Mouse (Mus musculus): Measurements from ENCODE around the gene Gm10447. TPM values are rescaled to one million over a fixed set of nuclear protein-coding genes. Genes with fewer than 3 reads are reported as not detected.
"Not testable (repeated sequence)": the region's sequence is repeated elsewhere in the genome, so short reads cannot be mapped to it uniquely, and the experiment has no call there.

The Gm10447 gene
- polyA plus RNA-seq, 1 experiment = 0.02 TPM

GRCm38 (mm10) chr11:53430300-53430669 lies 26.6 kb downstream of the Gm10447 start:
- peak overlapping the region; percentile 86 for H3K4me3 ChIP-seq
- peaks cover 14% of the 10 kb centered on the region for H3K36me3 ChIP-seq (ENCODE audit: control insufficient read depth, insufficient read depth)
- H3ac ChIP-seq (ENCODE audit: control insufficient read depth, insufficient read length) = peak overlapping the region; percentile 97
- H3K27me3 ChIP-seq (ENCODE audit: control insufficient read depth, insufficient read depth, insufficient read length) = no peaks in the 10 kb centered on the region
- TF ChIP-seq MYOG (IDR thresholded peaks at IDR 0.05; ENCODE audit: control insufficient read depth in 1 of 3, insufficient read depth in 1 of 3, insufficient read length in 2 of 3, low read depth in 2 of 3) = no peak
- peak; percentile 88 for TF ChIP-seq CEBPB (IDR thresholded peaks at IDR 0.05; ENCODE audit: insufficient read depth, poor library complexity, severe bottlenecking)
- peak overlapping the region; percentile 99 for H3K4me2 ChIP-seq (ENCODE audit: low read depth)
- peaks cover 19% of the 10 kb centered on the region for H3K79me2 ChIP-seq (ENCODE audit: control insufficient read depth, insufficient read depth)

- TF ChIP-seq TCF12 (IDR thresholded peaks at IDR 0.05; ENCODE audit: insufficient read depth, poor library complexity, severe bottlenecking) (no peak), POLR2A (IDR thresholded peaks at IDR 0.05; ENCODE audit: insufficient read length, low read depth) (peak; percentile 9)
These were observed 27.7 kb downstream of the Gm10447 start for GRCm38 (mm10) chr11:53429182-53429581.

DNA sequence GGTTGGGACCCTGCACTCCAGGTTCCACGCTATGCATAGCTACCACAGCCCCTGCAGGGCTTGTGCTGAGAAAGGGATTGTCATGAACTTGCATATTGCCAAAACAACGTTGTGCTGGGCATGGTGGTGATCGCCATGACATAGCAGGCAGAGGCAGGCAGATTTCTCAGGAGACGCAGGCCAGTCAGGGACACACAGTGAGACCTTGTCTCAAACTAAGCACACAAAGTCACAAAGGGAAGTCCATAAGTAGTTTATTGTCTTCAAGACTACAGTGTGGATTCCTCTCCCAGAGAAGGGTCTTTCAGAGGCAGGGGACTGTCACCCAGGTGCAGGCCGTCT lies 28.2 kb downstream of the Gm10447 start:
- no peak for TF ChIP-seq POLR2A (IDR thresholded peaks at IDR 0.05; ENCODE audit: insufficient read length, low read depth)
- TF ChIP-seq MYOD1 (IDR thresholded peaks at IDR 0.05; ENCODE audit: control insufficient read depth in 1 of 3, insufficient read length in 2 of 3, low read depth in 2 of 3) = no peak
- TF ChIP-seq TCF3 (IDR thresholded peaks at IDR 0.05; ENCODE audit: insufficient read length, low read depth) = no peak
- TF ChIP-seq TCF12 (IDR thresholded peaks at IDR 0.05; ENCODE audit: insufficient read depth, poor library complexity, severe bottlenecking) = no peak
- no peak for TF ChIP-seq E2F4 (IDR thresholded peaks at IDR 0.05; ENCODE audit: insufficient read depth)
- TF ChIP-seq POLR2AphosphoS2 (IDR thresholded peaks at IDR 0.05; ENCODE audit: insufficient read length, low read depth) = peak; percentile 74
- H3K27me3 ChIP-seq (ENCODE audit: control insufficient read depth, insufficient read depth, insufficient read length) = no peaks in the 10 kb centered on the region
- H3ac ChIP-seq (ENCODE audit: control insufficient read depth, insufficient read length) = no peak overlapping the region
- H3K4me2 ChIP-seq (ENCODE audit: low read depth) = no peak overlapping the region
- peak overlapping the region; percentile 86 for H3K4me3 ChIP-seq
- peaks cover 19% of the 10 kb centered on the region for H3K79me2 ChIP-seq (ENCODE audit: control insufficient read depth, insufficient read depth)
- peaks cover 14% of the 10 kb centered on the region for H3K36me3 ChIP-seq (ENCODE audit: control insufficient read depth, insufficient read depth)

More at GRCm38 (mm10) chr11:53429182-53429581, 27.7 kb downstream of the Gm10447 start:
- peaks cover 19% of the 10 kb centered on the region for H3K79me2 ChIP-seq (ENCODE audit: control insufficient read depth, insufficient read depth)
- peak overlapping the region; percentile 99 for H3K4me2 ChIP-seq (ENCODE audit: low read depth)
- peak overlapping the region; percentile 86 for H3K4me3 ChIP-seq
- peaks cover 14% of the 10 kb centered on the region for H3K36me3 ChIP-seq (ENCODE audit: control insufficient read depth, insufficient read depth)
- H3ac ChIP-seq (ENCODE audit: control insufficient read depth, insufficient read length) = peak overlapping the region; percentile 97
- H3K27me3 ChIP-seq (ENCODE audit: control insufficient read depth, insufficient read depth, insufficient read length) = no peaks in the 10 kb centered on the region

- no peak overlapping the region for H3ac ChIP-seq (ENCODE audit: control insufficient read depth, insufficient read length)
- no peak overlapping the region for H3K4me2 ChIP-seq (ENCODE audit: low read depth)
- TF ChIP-seq POLR2A (IDR thresholded peaks at IDR 0.05; ENCODE audit: insufficient read length, low read depth) = peak; percentile 6
- TF ChIP-seq CEBPB (IDR thresholded peaks at IDR 0.05; ENCODE audit: insufficient read depth, poor library complexity, severe bottlenecking) = no peak
- no peak for TF ChIP-seq REST (IDR thresholded peaks at IDR 0.05; ENCODE audit: insufficient read depth, insufficient read length)
- no peak for TF ChIP-seq MAX (IDR thresholded peaks at IDR 0.05; ENCODE audit: low read depth)
- H3K27me3 ChIP-seq (ENCODE audit: control insufficient read depth, insufficient read depth, insufficient read length) = no peaks in the 10 kb centered on the region
- peaks cover 19% of the 10 kb centered on the region for H3K79me2 ChIP-seq (ENCODE audit: control insufficient read depth, insufficient read depth)
- H3K4me3 ChIP-seq = no peak overlapping the region
- peaks cover 18% of the 10 kb centered on the region for H3K36me3 ChIP-seq (ENCODE audit: control insufficient read depth, insufficient read depth)
These were observed 28.8 kb downstream of the Gm10447 start for GRCm38 (mm10) chr11:53427993-53428715.

- peaks cover 19% of the 10 kb centered on the region for H3K79me2 ChIP-seq (ENCODE audit: control insufficient read depth, insufficient read depth)
- H3K4me2 ChIP-seq (ENCODE audit: low read depth); H3K27me3 ChIP-seq (ENCODE audit: control insufficient read depth, insufficient read depth, insufficient read length); H3K4me3 ChIP-seq; H3ac ChIP-seq (ENCODE audit: control insufficient read depth, insufficient read length): not testable (repeated sequence)
- TF ChIP-seq POLR2AphosphoS2 (IDR thresholded peaks at IDR 0.05; ENCODE audit: insufficient read length, low read depth) = peak; percentile 1
- peaks cover 27% of the 10 kb centered on the region for H3K36me3 ChIP-seq (ENCODE audit: control insufficient read depth, insufficient read depth)
These were observed 30.0 kb downstream of the Gm10447 start for GRCm38 (mm10) chr11:53426914-53427313.

DNA sequence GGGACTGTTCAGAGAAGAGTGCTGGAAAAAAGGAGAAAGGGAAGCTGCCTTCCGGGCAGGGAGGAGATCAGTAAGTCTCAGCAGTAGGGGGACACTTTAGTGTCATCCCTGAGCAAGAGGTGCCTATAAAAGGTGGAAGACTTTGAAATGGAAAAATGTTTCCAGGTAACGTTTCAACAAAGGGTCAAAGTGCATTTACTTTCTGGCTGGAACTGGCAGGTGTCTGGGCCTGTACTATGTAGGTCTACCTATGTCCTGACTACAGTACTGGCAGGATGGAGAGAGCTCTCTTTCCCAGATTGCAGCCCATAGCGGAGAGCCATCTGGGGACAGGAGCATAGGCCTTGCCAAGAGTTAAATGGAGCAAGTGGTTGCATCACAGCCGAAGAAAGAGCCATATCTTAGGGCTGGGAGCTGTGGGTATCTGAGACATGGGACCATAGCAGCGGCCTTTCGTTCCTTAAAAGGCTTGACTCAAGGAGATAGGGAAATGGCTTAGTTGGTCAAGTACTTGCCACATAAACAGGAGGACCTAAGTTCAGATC lies 31.1 kb downstream of the Gm10447 start:
- Histone ChIP-seq H3K27me3 (ENCODE audit: control insufficient read depth, insufficient read depth, insufficient read length) (no peaks in the 10 kb centered on the region), H3K4me2 (ENCODE audit: low read depth) (no peak overlapping the region), H3K79me2 (ENCODE audit: control insufficient read depth, insufficient read depth) (peaks cover 19% of the 10 kb centered on the region), H3ac (ENCODE audit: control insufficient read depth, insufficient read length) (no peak overlapping the region), H3K4me3 (no peak overlapping the region), H3K36me3 (ENCODE audit: control insufficient read depth, insufficient read depth) (peaks cover 34% of the 10 kb centered on the region)
- TF ChIP-seq POLR2AphosphoS2 (IDR thresholded peaks at IDR 0.05; ENCODE audit: insufficient read length, low read depth) = no peak
- no peak for TF ChIP-seq POLR2A (IDR thresholded peaks at IDR 0.05; ENCODE audit: insufficient read length, low read depth)
- TF ChIP-seq SRF (IDR thresholded peaks at IDR 0.05; ENCODE audit: control insufficient read depth, insufficient read length, low read depth) = no peak
- no peak for TF ChIP-seq TCF12 (IDR thresholded peaks at IDR 0.05; ENCODE audit: insufficient read depth, poor library complexity, severe bottlenecking)
- TF ChIP-seq MYOG (IDR thresholded peaks at IDR 0.05; ENCODE audit: control insufficient read depth in 1 of 3, insufficient read depth in 1 of 3, insufficient read length in 2 of 3, low read depth in 2 of 3) = no peak
- TF ChIP-seq USF1 (IDR thresholded peaks at IDR 0.05; ENCODE audit: low read depth) = no peak
- no peak for TF ChIP-seq REST (IDR thresholded peaks at IDR 0.05; ENCODE audit: insufficient read depth, insufficient read length)
- no peak for TF ChIP-seq E2F4 (IDR thresholded peaks at IDR 0.05; ENCODE audit: insufficient read depth)
- TF ChIP-seq CEBPB (IDR thresholded peaks at IDR 0.05; ENCODE audit: insufficient read depth, poor library complexity, severe bottlenecking) = no peak
- no peak for TF ChIP-seq MAX (IDR thresholded peaks at IDR 0.05; ENCODE audit: low read depth)
- TF ChIP-seq TCF3 (IDR thresholded peaks at IDR 0.05; ENCODE audit: insufficient read length, low read depth) = no peak
- TF ChIP-seq MYOD1 (IDR thresholded peaks at IDR 0.05; ENCODE audit: control insufficient read depth in 1 of 3, insufficient read length in 2 of 3, low read depth in 2 of 3) = no peak

Data from myocyte (in vitro differentiated cells).